12 mouse cellular contexts compared by ENCODE assay signal in genomic region chr4:53549375-53549774, GRCm38 (mm10).
DNase-seq lines count a peak whose midpoint lies in the region; ATAC-seq and TF ChIP-seq lines count a peak whose summit lies in the region.
"Had no signal": no experiment of that assay in that cellular context is flagged by ENCODE, and none has a peak within 500 bp of the region (broad histone marks: within the 10 kb centered on the region; RNA-seq: fewer than 3 reads in every experiment).

No protein-coding gene starts in this region.

- TF ChIP-seq CTCF in layer of hippocampus, adult 2 months (conservative IDR thresholded peaks at IDR 0.05), result peak; percentile 58
- TF ChIP-seq CTCF in brain, embryonic 14.5 days (IDR thresholded peaks at IDR 0.05; ENCODE audit: borderline replicate concordance, extremely low read depth, insufficient read depth, insufficient read length), result no peak

- H3K36me3 ChIP-seq in forebrain, embryonic 14.5 days (ENCODE audit: control insufficient read depth, insufficient read depth, low read length), result peaks cover 18% of the 10 kb centered on the region
- peaks cover 14% of the 10 kb centered on the region for H3K36me3 ChIP-seq in forebrain, embryonic 13.5 days (ENCODE audit: poor library complexity, severe bottlenecking)
- H3K36me3 ChIP-seq: forebrain, embryonic 10.5 days had no signal

- 93% methylated on average over 4 of the region's 4 CpGs for WGBS in forebrain, embryonic 14.5 days
- WGBS in forebrain, embryonic 13.5 days, result 81% methylated on average over 4 of the region's 4 CpGs

- peak; percentile 39 for DNase-seq in forebrain, embryonic 14.5 days (ENCODE audit: low spot score)
- DNase-seq in layer of hippocampus, adult 2 months (ENCODE audit: low spot score in 2 of 2), result no peak
- DNase-seq in layer of hippocampus, adult 11-12 months (ENCODE audit: low spot score), result no peak
- peak; percentile 4 to 13 for DNase-seq in B cell, adult 2 months
- DNase-seq in brain, embryonic 14.5 days (ENCODE audit: low read depth), result peak; percentile 61
- no peak for DNase-seq in left cerebral cortex, adult 11 months (ENCODE audit: low spot score)
- DNase-seq: gastrocnemius, postnatal 25 days; kidney, adult 11 months; lung, postnatal 4 days had no signal

- no peak for TF ChIP-seq POLR2A in brain, embryonic 14.5 days (IDR thresholded peaks at IDR 0.05; ENCODE audit: borderline replicate concordance, extremely low read depth, insufficient read depth, insufficient read length, poor library complexity, severe bottlenecking)

- H3K9ac ChIP-seq in forebrain, embryonic 14.5 days (ENCODE audit: low read length), result no peak overlapping the region
- no peak overlapping the region for H3K9ac ChIP-seq in forebrain, embryonic 13.5 days

- H3K4me3 ChIP-seq in forebrain, embryonic 14.5 days (ENCODE audit: low read depth, low read length), result no peak overlapping the region
- no peak overlapping the region for H3K4me3 ChIP-seq in forebrain, embryonic 13.5 days
- no peak overlapping the region for H3K4me3 ChIP-seq in layer of hippocampus, adult 2 months
- H3K4me3 ChIP-seq: forebrain, embryonic 10.5 days had no signal

- no peaks in the 10 kb centered on the region for H3K27me3 ChIP-seq in forebrain, embryonic 14.5 days (replicated peaks; ENCODE audit: control insufficient read depth, insufficient read depth, low read length)
- H3K27me3 ChIP-seq in forebrain, embryonic 13.5 days, result no peaks in the 10 kb centered on the region

- no peak overlapping the region for H3K4me2 ChIP-seq in forebrain, embryonic 14.5 days (ENCODE audit: low read length)
- H3K4me2 ChIP-seq in forebrain, embryonic 13.5 days, result no peak overlapping the region

- H3K4me1 ChIP-seq in forebrain, embryonic 14.5 days (ENCODE audit: control insufficient read depth, insufficient read depth, low read length), result no peaks in the 10 kb centered on the region
- H3K4me1 ChIP-seq in forebrain, embryonic 13.5 days, result no peaks in the 10 kb centered on the region
- H3K4me1 ChIP-seq: forebrain, embryonic 10.5 days had no signal

- no peaks in the 10 kb centered on the region for H3K9me3 ChIP-seq in forebrain, embryonic 14.5 days (replicated peaks; ENCODE audit: control insufficient read depth, low read length)
- no peaks in the 10 kb centered on the region for H3K9me3 ChIP-seq in forebrain, embryonic 13.5 days (replicated peaks)
- H3K9me3 ChIP-seq: forebrain, embryonic 10.5 days had no signal

- no peak overlapping the region for H3K27ac ChIP-seq in forebrain, embryonic 14.5 days (ENCODE audit: low read depth, low read length)
- no peak overlapping the region for H3K27ac ChIP-seq in forebrain, embryonic 13.5 days
- no peak overlapping the region for H3K27ac ChIP-seq in layer of hippocampus, adult 2 months
- H3K27ac ChIP-seq: forebrain, embryonic 10.5 days had no signal

- ATAC-seq in forebrain, embryonic 14.5 days, result no peak
- no peak for ATAC-seq in forebrain, embryonic 13.5 days
- ATAC-seq in granulocyte monocyte progenitor cell, adult 5-6 weeks (replicated peaks; ENCODE audit: poor library complexity, severe bottlenecking), result no peak

Comparison
In these comparisons a context has a peak if more than half of its experiments do, and no peak if none do; other contexts are left out.
1. DNase-seq: peak in forebrain, embryonic 14.5 days (single experiment), B cell, adult 2 months (2 of 2) and brain, embryonic 14.5 days (single experiment); none in layer of hippocampus, adult 2 months (0 of 2), layer of hippocampus, adult 11-12 months (single experiment) and left cerebral cortex, adult 11 months (single experiment).